Comparison of ENCODE assay signal across 8 mouse cellular contexts in the genomic region with DNA sequence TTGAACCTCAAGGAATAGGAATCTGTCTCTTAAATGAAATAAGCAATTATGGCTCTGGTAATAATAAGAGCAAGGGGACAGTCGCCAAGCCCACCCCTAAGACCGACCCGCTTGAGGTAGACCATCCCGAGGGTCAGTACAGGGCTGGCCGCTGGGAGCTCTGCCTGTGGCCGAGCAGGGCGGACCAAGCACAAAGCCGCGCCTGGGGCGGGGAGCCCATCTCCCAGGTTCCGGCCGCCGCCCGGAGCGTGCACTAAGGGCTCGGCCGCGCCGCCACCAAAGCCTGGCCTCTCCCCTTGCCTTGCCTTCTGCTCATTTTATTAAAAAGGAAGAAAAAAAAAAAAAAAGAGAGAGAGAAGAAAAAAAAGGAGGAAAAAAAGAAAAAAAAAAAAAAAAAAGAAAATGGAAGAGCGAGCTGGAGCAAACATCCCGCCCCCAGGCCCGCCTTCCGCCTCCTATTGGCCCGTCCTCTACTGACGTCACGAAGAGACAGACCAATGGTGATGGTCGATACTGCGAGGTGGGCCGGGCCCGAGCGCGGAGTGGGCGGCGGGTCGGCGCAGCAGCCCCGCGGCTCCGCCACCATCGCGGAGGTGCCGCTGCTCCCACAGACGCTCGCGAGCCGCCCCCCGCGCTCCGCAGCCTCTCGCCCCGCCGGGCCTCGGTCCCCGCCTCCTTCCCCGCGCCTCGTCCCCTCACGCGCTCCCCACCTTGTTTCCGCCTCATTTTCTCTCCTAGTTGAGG. TPM values are rescaled to one million over a fixed set of nuclear protein-coding genes. Genes with fewer than 3 reads are reported as not detected.
DNase-seq lines count a peak whose midpoint lies in the region; ATAC-seq lines count a peak whose summit lies in the region.

A gene (plus strand): TSS at position 629 of the 744 bp plus-strand sequence.

- H3K9ac ChIP-seq in hindbrain, embryonic 12.5 days, result peak within 1 kb of the TSS; percentile 96

- no peaks in the 10 kb centered on the region for H3K36me3 ChIP-seq in hindbrain, embryonic 12.5 days

- DNase-seq in Muller cell, postnatal 12 days (ENCODE audit: inconsistent ontology term), result peak; percentile 99
- peak; percentile 97 for DNase-seq in cerebellum, adult 9-11 months
- peak; percentile 96 to 98 for DNase-seq in frontal cortex, postnatal 10 days (ENCODE audit: low spot score in 2 of 2)
- peak; percentile 99 to 100 for DNase-seq in layer of hippocampus, postnatal 14 days (ENCODE audit: low spot score in 2 of 2)
- peak; percentile 99 for DNase-seq in lung, postnatal 14 days
- peak; percentile 96 for DNase-seq in retina, adult 2 months (ENCODE audit: low read depth, low spot score)
- peak; percentile 97 to 99 for DNase-seq in thymus, postnatal 36 days

- under 1% methylated on average over 60 of the region's 60 CpGs for WGBS in hindbrain, embryonic 12.5 days

- H3K27ac ChIP-seq in hindbrain, embryonic 12.5 days, result peak within 1 kb of the TSS; percentile 97

- peaks cover 24% of the 10 kb centered on the region for H3K4me1 ChIP-seq in hindbrain, embryonic 12.5 days

- no peaks in the 10 kb centered on the region for H3K9me3 ChIP-seq in hindbrain, embryonic 12.5 days (replicated peaks)

- peak within 1 kb of the TSS; percentile 97 for H3K4me3 ChIP-seq in hindbrain, embryonic 12.5 days

- H3K27me3 ChIP-seq in hindbrain, embryonic 12.5 days, result no peaks in the 10 kb centered on the region

- peak within 1 kb of the TSS; percentile 67 for H3K4me2 ChIP-seq in hindbrain, embryonic 12.5 days (replicated peaks)

- ATAC-seq in hindbrain, embryonic 12.5 days (ENCODE audit: low FRiP score), result peak; percentile 97

RNA-seq across cellular contexts. Expression of the gene that starts here (rescaled TPM):
- 60.5 and 66.1 TPM in 2 replicates for polyA plus RNA-seq in hindbrain, embryonic 12.5 days (2016; fragmentation: Nextera tagmentation; extraction: Ambion mirVana)
- total RNA-seq in layer of hippocampus, postnatal 14 days (2021), result 100 to 1,000 TPM; 118 to 127 TPM

Comparison
In these comparisons a context has a peak if more than half of its experiments do, and no peak if none do; other contexts are left out.
1. Peak in every context shown above with its lines: DNase-seq, ATAC-seq, H3K4me3 ChIP-seq and H3K27ac ChIP-seq.